Mouse (Mus musculus) spleen, adult 12 weeks (tissue): Measurements from ENCODE around the gene Agbl3.

Experiments
- DNase-seq: peaks from one replicate; pipeline ENCODE4 v3.0.0; 2022; ENCODE audit warnings: low spot score

Agbl3 gene

DNA sequence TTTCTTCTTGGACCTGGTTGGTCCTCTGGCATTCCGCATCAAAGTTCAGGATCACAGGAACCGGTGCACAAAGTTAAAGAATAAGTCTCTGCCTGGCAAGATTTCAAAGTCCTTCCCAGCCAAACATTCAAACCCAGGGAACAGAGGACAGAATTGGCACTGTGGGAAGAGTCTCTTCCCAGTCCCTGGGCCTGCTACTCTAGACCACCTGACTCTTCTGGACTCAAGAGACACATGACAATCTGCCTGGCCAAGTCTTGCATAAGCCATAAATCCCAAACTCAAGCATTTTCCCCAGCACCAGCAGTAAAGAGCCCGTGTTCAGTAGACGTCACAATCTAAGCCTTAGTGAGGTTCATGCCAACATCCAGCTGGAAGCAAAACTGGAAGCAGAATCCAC, 126.4 kb downstream of the Agbl3 start:
- no peak for DNase-seq

DNA sequence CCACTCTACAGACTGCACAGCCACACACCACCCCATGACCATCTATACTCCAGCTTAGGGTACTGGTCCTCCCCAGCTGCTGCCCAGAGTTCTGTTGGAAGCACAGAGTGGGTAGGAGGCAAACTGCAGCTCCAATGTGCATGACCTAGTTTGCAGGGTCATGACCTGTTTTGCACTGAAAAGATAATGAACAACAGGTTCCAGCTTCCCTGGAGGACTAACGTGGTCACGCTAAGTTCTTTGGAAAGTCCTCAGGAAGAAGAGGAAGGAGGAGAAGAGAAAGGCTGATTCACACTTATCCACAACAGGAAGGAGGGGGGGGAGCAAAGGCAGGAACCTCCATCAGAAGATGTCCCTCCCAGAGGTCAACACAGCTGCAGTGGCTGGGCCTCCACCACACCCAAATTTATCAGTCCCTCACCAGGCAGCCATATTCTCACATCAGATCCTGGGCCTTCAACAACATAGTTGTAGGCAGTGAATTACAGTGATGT, 126.9 kb downstream of the Agbl3 start:
- peak; percentile 49 for DNase-seq

DNA sequence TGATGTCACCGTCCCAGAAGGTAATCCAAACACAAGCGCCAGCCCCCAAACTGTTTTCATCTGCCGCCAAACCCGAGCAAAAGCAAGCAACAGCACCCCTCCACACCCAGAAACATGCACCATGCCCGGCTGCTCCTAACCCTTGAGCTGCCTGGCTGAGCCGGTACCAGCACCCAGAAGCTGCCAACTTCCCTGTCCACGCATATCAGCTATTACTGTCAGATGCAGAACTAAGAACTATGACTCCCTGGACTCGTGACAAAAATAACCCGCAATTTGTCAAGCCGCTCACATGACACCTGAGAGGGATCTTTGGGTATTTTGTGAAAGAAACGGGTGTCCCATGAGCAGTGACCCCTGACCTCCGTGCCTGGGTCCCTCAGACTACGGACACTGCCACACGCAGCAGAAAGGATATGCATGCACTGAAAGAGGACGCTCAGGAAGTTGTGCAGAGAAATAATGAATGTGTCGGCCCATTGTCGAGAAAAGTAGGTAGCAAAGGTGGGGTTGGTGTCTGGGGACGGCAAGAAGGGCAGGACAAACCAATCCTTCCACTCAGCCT, 127.5 kb downstream of the Agbl3 start:
- DNase-seq = no peak
